Mouse (Mus musculus): ENCODE measurements around the gene Itprip.

DNA sequence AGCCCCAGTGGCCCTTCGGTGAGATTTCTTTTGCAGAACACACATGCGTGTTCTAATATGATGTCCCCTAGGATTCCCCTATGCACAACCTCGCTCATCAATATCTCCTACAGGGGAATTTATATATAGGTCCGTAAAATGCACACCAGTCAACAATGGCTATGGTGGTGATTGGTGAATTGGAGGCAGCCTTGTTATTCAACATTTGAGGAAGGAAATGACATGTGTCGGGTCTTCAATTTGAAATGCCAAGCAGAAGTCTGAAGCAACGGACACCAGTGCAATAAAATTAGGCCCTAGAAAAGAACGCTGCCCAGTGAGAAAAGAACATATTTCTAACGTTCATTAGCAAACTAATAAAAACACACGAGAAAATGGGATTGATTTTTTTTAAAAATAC, 17.8 kb upstream of the Itprip start:
- TF ChIP-seq CTCF (IDR thresholded peaks at IDR 0.05; ENCODE audit: control insufficient read depth, insufficient read depth, insufficient replicate concordance, low read depth, low read length) (no peak), POLR2A (IDR thresholded peaks at IDR 0.05; ENCODE audit: control insufficient read depth, low read depth, low read length) (no peak)
